Mouse (Mus musculus): ENCODE results near the gene Prl8a6.

Prl8a6 gene
- long read RNA-seq, experiment 1 = 0 reads
- long read RNA-seq, experiment 2 = 0 reads

GRCm38 (mm10) chr13:27438588-27438987 lies at the start of gene Prl8a6:
TSS of gene Prl8a6 (minus strand) at chr13:27438688.
- intact Hi-C loops (cut with DNase I) = no loop called here

- intact Hi-C loops (cut with DNase I) = no loop called here
These were observed 5.3 kb downstream of the Prl8a6 start for GRCm38 (mm10) chr13:27433159-27433558.

- intact Hi-C loops (cut with DNase I) = no loop called here
These were observed 24.8 kb downstream of the Prl8a6 start for GRCm38 (mm10) chr13:27413640-27414039.

- intact Hi-C loops (cut with DNase I) = no loop called here
These were observed 39.3 kb downstream of the Prl8a6 start for GRCm38 (mm10) chr13:27399061-27399724.

- intact Hi-C loops (cut with DNase I) = no loop called here
These were observed 47.7 kb downstream of the Prl8a6 start, which contains the start of gene Prl2b1 for GRCm38 (mm10) chr13:27390746-27391145. TSS of gene Prl2b1 (minus strand) at chr13:27390846.

Measured in adrenal gland (tissue).